Mouse (Mus musculus) liver, embryonic 14.5 days (tissue): ENCODE results near the gene Micu1.

Experiments
- CTCF ChIP-seq: IDR thresholded peaks from 2 replicates; pipeline ENCODE4 v1.5.1; 2016; ENCODE audit warnings: antibody characterized with exemption, low read depth, control low read depth
- EP300 ChIP-seq: IDR thresholded peaks from 2 replicates; pipeline ENCODE4 v1.6.1; 2016; ENCODE audit warnings: antibody characterized with exemption, low read depth

DNA sequence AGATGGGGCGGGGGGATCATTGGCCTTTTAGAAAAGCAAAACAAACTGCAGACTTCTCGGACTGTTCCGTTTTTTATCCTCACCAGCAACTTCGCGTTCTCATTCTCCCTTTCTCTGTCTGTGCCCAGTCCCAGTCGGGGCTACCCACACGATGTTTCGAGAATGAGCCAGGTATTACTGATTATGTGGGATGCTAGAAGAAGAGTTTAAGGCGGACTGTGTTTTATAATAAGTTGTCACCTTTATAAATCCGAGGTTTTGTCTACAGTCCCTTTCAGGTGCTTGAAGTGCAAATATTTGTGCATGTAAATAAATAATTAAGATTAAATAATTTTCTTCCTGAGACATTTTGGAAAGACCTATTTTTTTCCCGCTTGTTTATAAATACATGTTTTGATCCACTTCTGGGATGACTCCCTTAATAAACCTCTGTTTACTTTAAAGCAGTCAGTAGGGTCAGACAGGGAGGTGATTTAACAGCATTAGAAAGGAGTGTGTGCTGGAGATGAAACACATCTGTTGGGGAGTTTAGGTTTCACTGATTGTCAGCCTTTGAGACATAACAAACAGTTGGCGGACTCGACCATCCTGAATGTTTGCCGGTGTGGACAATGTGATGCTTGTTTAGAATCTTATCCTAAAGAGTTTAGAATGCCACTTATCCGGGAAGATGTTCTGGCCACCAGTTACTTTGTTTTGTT is 933 bp downstream of the Micu1 start:
- no peak for TF ChIP-seq CTCF
- no peak for TF ChIP-seq EP300
